ENCODE assay signal across 23 mouse cellular contexts in genomic region chr2:11894792-11895568, GRCm38 (mm10).
DNase-seq lines count a peak whose midpoint lies in the region; ATAC-seq and TF ChIP-seq lines count a peak whose summit lies in the region.
"Had no signal": no experiment of that assay in that cellular context is flagged by ENCODE, and none has a peak within 500 bp of the region (broad histone marks: within the 10 kb centered on the region; RNA-seq: fewer than 3 reads in every experiment).

No protein-coding gene starts in this region.

- no peaks in the 10 kb centered on the region for H3K27me3 ChIP-seq in liver, postnatal 0 days (ENCODE audit: insufficient read depth, low read length)
- H3K27me3 ChIP-seq in liver, embryonic 12.5 days (replicated peaks) = no peaks in the 10 kb centered on the region
- no peaks in the 10 kb centered on the region for H3K27me3 ChIP-seq in CH12.LX (replicated peaks)
- no peaks in the 10 kb centered on the region for H3K27me3 ChIP-seq in splenic B cell, adult 2 months (ENCODE audit: control insufficient read depth, insufficient read depth, low read length, poor library complexity, severe bottlenecking)
- H3K27me3 ChIP-seq: forebrain, embryonic 12.5 days; kidney, embryonic 15.5 days; limb, embryonic 12.5 days; liver, embryonic 13.5 days; lung, embryonic 15.5 days; midbrain, embryonic 12.5 days; neural tube, embryonic 13.5 days had no signal

- no peak for TF ChIP-seq EP300 in liver, postnatal 0 days (IDR thresholded peaks at IDR 0.05; ENCODE audit: low read depth)
- no peak for TF ChIP-seq EP300 in CH12.LX (IDR thresholded peaks at IDR 0.05; ENCODE audit: low read length)

- no peak overlapping the region for H3K4me3 ChIP-seq in liver, postnatal 0 days (ENCODE audit: low read depth, low read length)
- H3K4me3 ChIP-seq in liver, embryonic 12.5 days = no peak overlapping the region
- no peak overlapping the region for H3K4me3 ChIP-seq in CH12.LX (replicated peaks in 1 of 3; ENCODE audit: low read depth in 2 of 3, low read length in 2 of 3, poor library complexity in 1 of 3)
- no peak overlapping the region for H3K4me3 ChIP-seq in left cerebral cortex, adult 2 months
- H3K4me3 ChIP-seq: embryonic facial prominence, embryonic 10.5 days; forebrain, embryonic 12.5 days; kidney, embryonic 15.5 days; limb, embryonic 12.5 days; liver, embryonic 13.5 days; lung, embryonic 15.5 days; midbrain, embryonic 12.5 days; neural tube, embryonic 13.5 days had no signal

- peaks cover 2% of the 10 kb centered on the region; the same call in 1 of the 2 replicates for H3K4me1 ChIP-seq in liver, postnatal 0 days (ENCODE audit: insufficient read depth)
- no peaks in the 10 kb centered on the region for H3K4me1 ChIP-seq in liver, embryonic 12.5 days
- peaks cover 0 to 10% of the 10 kb centered on the region in 2 experiments; a peak in 2 of 4 replicates for H3K4me1 ChIP-seq in CH12.LX (ENCODE audit: control insufficient read depth in 1 of 2, insufficient read depth in 2 of 2)
- H3K4me1 ChIP-seq: embryonic facial prominence, embryonic 10.5 days; forebrain, embryonic 12.5 days; limb, embryonic 12.5 days; liver, embryonic 13.5 days; lung, embryonic 15.5 days; midbrain, embryonic 12.5 days; neural tube, embryonic 13.5 days had no signal

- TF ChIP-seq CTCF in liver, postnatal 0 days (IDR thresholded peaks at IDR 0.05; ENCODE audit: low read depth) = no peak
- no peak for TF ChIP-seq CTCF in CH12.LX (conservative IDR thresholded peaks at IDR 0.05 in 1 of 2, IDR thresholded peaks at IDR 0.05 in 1 of 2; ENCODE audit: low read depth in 2 of 2, low read length in 2 of 2)
- no peak for TF ChIP-seq CTCF in left cerebral cortex, adult 2 months (IDR thresholded peaks at IDR 0.05)

- intact Hi-C loops in left cerebral cortex, adult 2 months (cut with DNase I) = no loop called here

- no peak for DNase-seq in liver, postnatal 0 days
- peak; percentile 7 for DNase-seq in CH12.LX (ENCODE audit: extremely low read depth)
- peak; percentile 59 for DNase-seq in splenic B cell, adult 2 months (ENCODE audit: low read depth, low spot score)
- DNase-seq in left cerebral cortex, adult 2 months (ENCODE audit: extremely low spot score in 1 of 2, low spot score in 2 of 2) = no peak
- DNase-seq: cerebellum, adult 8-10 months; heart, adult 11 months; heart, postnatal 4 days; kidney, postnatal 4 days; liver, embryonic 13.5 days; lung, postnatal 4 days; right cerebral cortex, postnatal 25 days; thymus, postnatal 4 days had no signal

- no peak for TF ChIP-seq RAD21 in CH12.LX (IDR thresholded peaks at IDR 0.05; ENCODE audit: low read depth, low read length)

- H3K9ac ChIP-seq in liver, postnatal 0 days (replicated peaks) = no peak overlapping the region
- H3K9ac ChIP-seq in liver, embryonic 12.5 days = no peak overlapping the region
- no peak overlapping the region for H3K9ac ChIP-seq in CH12.LX (ENCODE audit: insufficient read depth, low read depth)
- H3K9ac ChIP-seq: forebrain, embryonic 12.5 days; kidney, embryonic 15.5 days; limb, embryonic 12.5 days; liver, embryonic 13.5 days; lung, embryonic 15.5 days; midbrain, embryonic 12.5 days; neural tube, embryonic 13.5 days had no signal

- H3K27ac ChIP-seq in liver, postnatal 0 days (ENCODE audit: low read depth) = no peak overlapping the region
- H3K27ac ChIP-seq in liver, embryonic 12.5 days = no peak overlapping the region
- H3K27ac ChIP-seq in CH12.LX (ENCODE audit: insufficient read depth, low read depth) = no peak overlapping the region
- H3K27ac ChIP-seq in left cerebral cortex, adult 2 months = no peak overlapping the region
- H3K27ac ChIP-seq: embryonic facial prominence, embryonic 10.5 days; forebrain, embryonic 12.5 days; kidney, embryonic 15.5 days; limb, embryonic 12.5 days; liver, embryonic 13.5 days; lung, embryonic 15.5 days; midbrain, embryonic 12.5 days; neural tube, embryonic 13.5 days had no signal

- H3K4me2 ChIP-seq in liver, postnatal 0 days (ENCODE audit: low read depth, low read length) = no peak overlapping the region
- no peak overlapping the region for H3K4me2 ChIP-seq in liver, embryonic 12.5 days
- no peak overlapping the region for H3K4me2 ChIP-seq in CH12.LX (ENCODE audit: insufficient read depth, low read depth, poor library complexity, severe bottlenecking)
- H3K4me2 ChIP-seq: forebrain, embryonic 12.5 days; kidney, embryonic 15.5 days; limb, embryonic 12.5 days; liver, embryonic 13.5 days; lung, embryonic 15.5 days; midbrain, embryonic 12.5 days; neural tube, embryonic 13.5 days had no signal

- H3K36me3 ChIP-seq in liver, postnatal 0 days (replicated peaks; ENCODE audit: insufficient read depth, low read length) = no peaks in the 10 kb centered on the region
- H3K36me3 ChIP-seq in liver, embryonic 12.5 days = no peaks in the 10 kb centered on the region
- H3K36me3 ChIP-seq in CH12.LX (replicated peaks in 1 of 2; ENCODE audit: control insufficient read depth in 1 of 2, insufficient read depth in 1 of 2, low read length in 1 of 2) = no peaks in the 10 kb centered on the region
- no peaks in the 10 kb centered on the region for H3K36me3 ChIP-seq in splenic B cell, adult 2 months (ENCODE audit: control insufficient read depth, insufficient read depth, low read length, poor library complexity, severe bottlenecking)
- H3K36me3 ChIP-seq: embryonic facial prominence, embryonic 10.5 days; forebrain, embryonic 12.5 days; kidney, embryonic 15.5 days; limb, embryonic 12.5 days; liver, embryonic 13.5 days; lung, embryonic 15.5 days; midbrain, embryonic 12.5 days; neural tube, embryonic 13.5 days had no signal

- dilution Hi-C loops in CH12.LX (cut with MboI; ENCODE audit: extremely low pct_ligation_motif_present, extremely low pct_unique_long_range_greater_than_20kb, low sequenced_read_pairs) = no loop called here

- ATAC-seq in liver, postnatal 0 days = peak; percentile 29; the same call in 1 of the 2 replicates
- no peak for ATAC-seq in liver, embryonic 12.5 days
- ATAC-seq in common myeloid progenitor, adult 5-6 weeks (replicated peaks; ENCODE audit: low read depth, poor library complexity, severe bottlenecking) = peak; percentile 100
- no peak for ATAC-seq in erythroblast, adult 5-6 weeks (replicated peaks; ENCODE audit: low FRiP score, poor library complexity, severe bottlenecking)
- ATAC-seq: intestine, embryonic 16.5 days had no signal

- H3K9me3 ChIP-seq in liver, postnatal 0 days (ENCODE audit: low read length) = no peaks in the 10 kb centered on the region
- no peaks in the 10 kb centered on the region for H3K9me3 ChIP-seq in liver, embryonic 12.5 days (replicated peaks)
- H3K9me3 ChIP-seq in CH12.LX (replicated peaks; ENCODE audit: low read length) = no peaks in the 10 kb centered on the region
- H3K9me3 ChIP-seq: embryonic facial prominence, embryonic 10.5 days; forebrain, embryonic 12.5 days; kidney, embryonic 15.5 days; limb, embryonic 12.5 days; liver, embryonic 13.5 days; lung, embryonic 15.5 days; midbrain, embryonic 12.5 days; neural tube, embryonic 13.5 days had no signal

- H3K79me2 ChIP-seq in CH12.LX (replicated peaks; ENCODE audit: control insufficient read depth, extremely low read depth, insufficient read depth, poor library complexity, severe bottlenecking) = no peaks in the 10 kb centered on the region

- TF ChIP-seq POLR2A in CH12.LX (IDR thresholded peaks at IDR 0.05; ENCODE audit: low read depth, low read length) = no peak

- 49% methylated on average over 7 of the region's 7 CpGs for WGBS in liver, postnatal 0 days (ENCODE audit: insufficient replicate concordance)
- WGBS in liver, embryonic 12.5 days (ENCODE audit: insufficient replicate concordance) = 44% methylated on average over 7 of the region's 7 CpGs

- in situ Hi-C loops in CH12.LX (cut with MboI; ENCODE audit: low pct_ligation_motif_present, low pct_unique_long_range_greater_than_20kb, low sequenced_read_pairs) = no loop called here

TF ChIP-seq in CH12.LX, 34 proteins besides CTCF, POLR2A, EP300 and RAD21:
- no peak for TF ChIP-seq JUN (IDR thresholded peaks at IDR 0.05; ENCODE audit: insufficient read depth, low read depth, low read length)
- no peak for TF ChIP-seq MAZ (IDR thresholded peaks at IDR 0.05; ENCODE audit: low read depth, low read length)
- no peak for TF ChIP-seq TBP (conservative IDR thresholded peaks at IDR 0.05; ENCODE audit: low read depth, low read length)
- TF ChIP-seq RCOR1 (conservative IDR thresholded peaks at IDR 0.05; ENCODE audit: low read depth, low read length) = no peak
- TF ChIP-seq ELF1 (IDR thresholded peaks at IDR 0.05; ENCODE audit: low read depth, low read length) = no peak
- TF ChIP-seq E2F4 (IDR thresholded peaks at IDR 0.05; ENCODE audit: insufficient replicate concordance, low read depth, low read length) = no peak
- TF ChIP-seq MEF2A (IDR thresholded peaks at IDR 0.05; ENCODE audit: borderline replicate concordance, low read depth, low read length) = no peak
- TF ChIP-seq MAX (IDR thresholded peaks at IDR 0.05; ENCODE audit: low read length) = no peak
- TF ChIP-seq TCF12 (IDR thresholded peaks at IDR 0.05; ENCODE audit: low read depth, low read length) = no peak
- no peak for TF ChIP-seq CHD2 (IDR thresholded peaks at IDR 0.05; ENCODE audit: low read length)
- TF ChIP-seq ZC3H11A (IDR thresholded peaks at IDR 0.05; ENCODE audit: low read depth, low read length) = no peak
- TF ChIP-seq PAX5 (IDR thresholded peaks at IDR 0.05; ENCODE audit: low read length) = no peak
- no peak for TF ChIP-seq MXI1 (IDR thresholded peaks at IDR 0.05; ENCODE audit: low read depth, low read length)
- no peak for TF ChIP-seq NELFE (IDR thresholded peaks at IDR 0.05; ENCODE audit: low read depth, low read length)

Comparison
In these comparisons a context has a peak if more than half of its experiments do, and no peak if none do; other contexts are left out.
1. ATAC-seq: peak in liver, postnatal 0 days (single experiment) and common myeloid progenitor, adult 5-6 weeks (single experiment); none in liver, embryonic 12.5 days (single experiment) and erythroblast, adult 5-6 weeks (single experiment).
2. DNase-seq: peak in CH12.LX (single experiment) and splenic B cell, adult 2 months (single experiment); none in liver, postnatal 0 days (single experiment) and left cerebral cortex, adult 2 months (0 of 2).